20 mouse cellular contexts compared by ENCODE assay signal in genomic region chr7:116292377-116292776, GRCm38 (mm10). TPM values are rescaled to one million over a fixed set of nuclear protein-coding genes. Genes with fewer than 3 reads are reported as not detected.
DNase-seq lines count a peak whose midpoint lies in the region; ATAC-seq lines count a peak whose summit lies in the region.
"Had no signal": no experiment of that assay in that cellular context is flagged by ENCODE, and none has a peak within 500 bp of the region (broad histone marks: within the 10 kb centered on the region; RNA-seq: fewer than 3 reads in every experiment).

No protein-coding gene starts in this region.

- WGBS in heart, embryonic 10.5 days = 46% methylated on average over 5 of the region's 5 CpGs
- WGBS in embryonic facial prominence, embryonic 10.5 days = 31% methylated on average over 5 of the region's 5 CpGs
- 37% methylated on average over 5 of the region's 5 CpGs for WGBS in kidney, embryonic 15.5 days
- 48% methylated on average over 5 of the region's 5 CpGs for WGBS in liver, embryonic 13.5 days (ENCODE audit: insufficient replicate concordance)

- H3K27ac ChIP-seq in heart, embryonic 10.5 days = peak overlapping the region; percentile 59
- peak overlapping the region; percentile 52 for H3K27ac ChIP-seq in embryonic facial prominence, embryonic 10.5 days (replicated peaks)
- H3K27ac ChIP-seq in kidney, embryonic 15.5 days = peak overlapping the region; percentile 45; the same call in 1 of the 2 replicates
- peak overlapping the region; percentile 64; the same call in 1 of the 2 replicates for H3K27ac ChIP-seq in liver, embryonic 13.5 days
- H3K27ac ChIP-seq: embryonic facial prominence, embryonic 13.5 days; forebrain, embryonic 13.5 days; hindbrain, embryonic 14.5 days; left cerebral cortex, adult 2 months; limb, embryonic 15.5 days; macrophage had no signal

- no peak overlapping the region for H3K4me3 ChIP-seq in heart, embryonic 10.5 days
- no peak overlapping the region for H3K4me3 ChIP-seq in embryonic facial prominence, embryonic 10.5 days
- H3K4me3 ChIP-seq in kidney, embryonic 15.5 days (replicated peaks) = no peak overlapping the region
- H3K4me3 ChIP-seq in liver, embryonic 13.5 days (replicated peaks) = no peak overlapping the region
- H3K4me3 ChIP-seq: embryonic facial prominence, embryonic 13.5 days; forebrain, embryonic 13.5 days; heart, embryonic 12.5 days; left cerebral cortex, adult 2 months; limb, embryonic 15.5 days had no signal

- no peaks in the 10 kb centered on the region for H3K27me3 ChIP-seq in heart, embryonic 10.5 days (ENCODE audit: insufficient read depth, poor library complexity, severe bottlenecking)
- H3K27me3 ChIP-seq in embryonic facial prominence, embryonic 10.5 days (replicated peaks; ENCODE audit: low read depth, poor library complexity, severe bottlenecking) = no peaks in the 10 kb centered on the region
- no peaks in the 10 kb centered on the region for H3K27me3 ChIP-seq in kidney, embryonic 15.5 days
- H3K27me3 ChIP-seq in liver, embryonic 13.5 days = no peaks in the 10 kb centered on the region
- H3K27me3 ChIP-seq: embryonic facial prominence, embryonic 13.5 days; forebrain, embryonic 13.5 days; heart, embryonic 12.5 days; limb, embryonic 15.5 days had no signal

- no peak overlapping the region for H3K9ac ChIP-seq in kidney, embryonic 15.5 days
- no peak overlapping the region for H3K9ac ChIP-seq in liver, embryonic 13.5 days
- H3K9ac ChIP-seq: embryonic facial prominence, embryonic 13.5 days; forebrain, embryonic 13.5 days; heart, embryonic 12.5 days; hindbrain, embryonic 14.5 days; limb, embryonic 15.5 days had no signal

- no peak for DNase-seq in heart, embryonic 10.5 days (ENCODE audit: low spot score)
- no peak for DNase-seq in heart, postnatal 4 days
- DNase-seq in embryonic facial prominence, embryonic 10.5 days (ENCODE audit: low spot score) = no peak
- DNase-seq in liver, embryonic 13.5 days = no peak
- no peak for DNase-seq in left cerebral cortex, postnatal 4 days
- no peak for DNase-seq in testis, postnatal 10 days (ENCODE audit: low spot score)
- no peak for DNase-seq in gastrocnemius, postnatal 10 days
- DNase-seq: adrenal gland, postnatal 14 days; cerebellum, postnatal 10 days; gastrocnemius, postnatal 14 days had no signal

- peaks cover 49% of the 10 kb centered on the region for H3K4me1 ChIP-seq in heart, embryonic 10.5 days
- peaks cover 51% of the 10 kb centered on the region for H3K4me1 ChIP-seq in embryonic facial prominence, embryonic 10.5 days
- peaks cover 50% of the 10 kb centered on the region for H3K4me1 ChIP-seq in kidney, embryonic 15.5 days
- peaks cover 54% of the 10 kb centered on the region for H3K4me1 ChIP-seq in liver, embryonic 13.5 days (replicated peaks)

- peak; percentile 38 for ATAC-seq in kidney, embryonic 15.5 days (replicated peaks; ENCODE audit: low FRiP score)
- peak; percentile 55 for ATAC-seq in liver, embryonic 13.5 days (ENCODE audit: low read depth)
- ATAC-seq: forebrain, embryonic 13.5 days; midbrain, embryonic 16.5 days had no signal

- H3K36me3 ChIP-seq in heart, embryonic 10.5 days = no peaks in the 10 kb centered on the region
- no peaks in the 10 kb centered on the region for H3K36me3 ChIP-seq in embryonic facial prominence, embryonic 10.5 days (replicated peaks)
- no peaks in the 10 kb centered on the region for H3K36me3 ChIP-seq in kidney, embryonic 15.5 days
- no peaks in the 10 kb centered on the region for H3K36me3 ChIP-seq in liver, embryonic 13.5 days
- H3K36me3 ChIP-seq: embryonic facial prominence, embryonic 13.5 days; heart, embryonic 12.5 days; limb, embryonic 15.5 days had no signal

- no peaks in the 10 kb centered on the region for H3K9me3 ChIP-seq in heart, embryonic 10.5 days
- H3K9me3 ChIP-seq in embryonic facial prominence, embryonic 10.5 days = no peaks in the 10 kb centered on the region
- H3K9me3 ChIP-seq in kidney, embryonic 15.5 days (replicated peaks) = no peaks in the 10 kb centered on the region
- H3K9me3 ChIP-seq in liver, embryonic 13.5 days (replicated peaks) = no peaks in the 10 kb centered on the region
- H3K9me3 ChIP-seq: embryonic facial prominence, embryonic 13.5 days; forebrain, embryonic 13.5 days; G1E; heart, embryonic 12.5 days; limb, embryonic 15.5 days had no signal

- intact Hi-C loops in left cerebral cortex, postnatal 4 days (cut with DNase I) = no loop called here

- H3K4me2 ChIP-seq in kidney, embryonic 15.5 days = no peak overlapping the region
- H3K4me2 ChIP-seq in liver, embryonic 13.5 days = peak overlapping the region; percentile 28; the same call in 1 of the 2 replicates
- H3K4me2 ChIP-seq: embryonic facial prominence, embryonic 13.5 days; forebrain, embryonic 13.5 days; heart, embryonic 12.5 days; hindbrain, embryonic 14.5 days; limb, embryonic 15.5 days had no signal

RNA-seq across cellular contexts. Expression of gene Plekha7, which starts 15.8 kb away (rescaled TPM):
- 49.0 and 76.0 TPM in 2 replicates for polyA plus RNA-seq in heart, embryonic 10.5 days (2016; fragmentation: Nextera tagmentation; extraction: Ambion mirVana)
- 10 to 100 TPM; 19.5 to 24.9 TPM for total RNA-seq in heart, postnatal 4 days (2021)
- 14.9 and 17.0 TPM in 2 replicates for polyA plus RNA-seq in embryonic facial prominence, embryonic 10.5 days (2016; fragmentation: Nextera tagmentation; extraction: Ambion mirVana)
- polyA plus RNA-seq in kidney, embryonic 15.5 days (2015; fragmentation: Nextera tagmentation; extraction: Ambion mirVana) = 14.1 and 14.4 TPM in 2 replicates
- 2.5 and 3.5 TPM in 2 replicates for polyA plus RNA-seq in liver, embryonic 13.5 days (2015; fragmentation: Nextera tagmentation; extraction: Ambion mirVana)
- total RNA-seq in left cerebral cortex, postnatal 4 days (2021) = 10 to 100 TPM; 13.7 to 16.1 TPM
- 1 to 10 TPM; 2.6 to 3.2 TPM for total RNA-seq in gastrocnemius, postnatal 10 days (2021)

RNA-seq across cellular contexts. Expression of gene Rps13, which starts 41.6 kb away (rescaled TPM):
- polyA plus RNA-seq in heart, embryonic 10.5 days (2016; fragmentation: Nextera tagmentation; extraction: Ambion mirVana) = 677 and 708 TPM in 2 replicates
- 100 to 1,000 TPM; 450 to 451 TPM for total RNA-seq in heart, postnatal 4 days (2021)
- 818 and 844 TPM in 2 replicates for polyA plus RNA-seq in embryonic facial prominence, embryonic 10.5 days (2016; fragmentation: Nextera tagmentation; extraction: Ambion mirVana)
- polyA plus RNA-seq in kidney, embryonic 15.5 days (2015; fragmentation: Nextera tagmentation; extraction: Ambion mirVana) = 840 and 852 TPM in 2 replicates
- 640 and 679 TPM in 2 replicates for polyA plus RNA-seq in liver, embryonic 13.5 days (2015; fragmentation: Nextera tagmentation; extraction: Ambion mirVana)
- total RNA-seq in left cerebral cortex, postnatal 4 days (2021) = 100 to 1,000 TPM; 355 to 388 TPM
- 100 to 1,000 TPM; 384 to 414 TPM for total RNA-seq in gastrocnemius, postnatal 10 days (2021)
